Mouse (Mus musculus) C2C12 (cell line): Measurements from ENCODE around the gene Cped1. TPM values are rescaled to one million over a fixed set of nuclear protein-coding genes. Genes with fewer than 3 reads are reported as not detected.

ENCODE experiments used
- H3K27me3 ChIP-seq: one replicate; pipeline ENCODE4 v1.6.1; 2011; ENCODE audit not compliant: control insufficient read depth, insufficient read depth, insufficient read length
- H3K36me3 ChIP-seq: one replicate; pipeline ENCODE4 v1.6.1; 2011; ENCODE audit not compliant: control insufficient read depth, insufficient read depth
- H3K4me3 ChIP-seq: one replicate; pipeline ENCODE4 v1.5.1; 2011; ENCODE audit warnings: mild to moderate bottlenecking, control low read depth; ENCODE audit not compliant: poor library complexity, insufficient read depth, severe bottlenecking
- H3K79me2 ChIP-seq: one replicate; pipeline ENCODE4 v1.6.1; 2011; ENCODE audit not compliant: control insufficient read depth, insufficient read depth
- H3K79me3 ChIP-seq: one replicate; pipeline ENCODE4 v1.6.1; 2011; ENCODE audit warnings: low read depth, control low read depth
- H3ac ChIP-seq: one replicate; pipeline ENCODE3; 2011; ENCODE audit warnings: low read depth; ENCODE audit not compliant: control insufficient read depth, insufficient read length
- CEBPB ChIP-seq: IDR thresholded peaks from one replicate; pipeline ENCODE4 v1.6.1; 2011; ENCODE audit warnings: low read depth, mild to moderate bottlenecking, control low read depth, moderate library complexity
- CTCF ChIP-seq: IDR thresholded peaks from one replicate; pipeline ENCODE4 v1.5.1; 2011; ENCODE audit not compliant: control insufficient read depth, insufficient read depth, insufficient read length
- FOSL1 ChIP-seq: IDR thresholded peaks from one replicate; pipeline ENCODE4 v1.8.0; 2011; ENCODE audit warnings: mild to moderate bottlenecking, low read length; ENCODE audit not compliant: poor library complexity, insufficient read depth, severe bottlenecking
- MAX ChIP-seq: IDR thresholded peaks from one replicate; pipeline ENCODE4 v1.6.1; 2011; ENCODE audit warnings: mild to moderate bottlenecking, control low read depth
- MYOD1 ChIP-seq: IDR thresholded peaks from one replicate; pipeline ENCODE4 v1.6.1; 2011; ENCODE audit warnings: low read depth; ENCODE audit not compliant: control insufficient read depth, insufficient read length
- MYOG ChIP-seq: IDR thresholded peaks from one replicate; pipeline ENCODE4 v1.6.1; 2011; ENCODE audit not compliant: control insufficient read depth, insufficient read length; ENCODE audit errors: extremely low read depth
- USF1 ChIP-seq: IDR thresholded peaks from one replicate; pipeline ENCODE4 v1.6.1; 2011; ENCODE audit warnings: low read depth, mild to moderate bottlenecking, control low read depth, moderate library complexity
- polyA plus RNA-seq: library from polyadenylated mRNA; unstranded; fragments of >200 nt; fragmentation: generic; extraction: Trizol; gene quantifications from one replicate; pipeline ENCODE4 v1.2.1, GENCODE M21; 2012; ENCODE audit warnings: missing spikeins

Gene Cped1
- polyA plus RNA-seq, 1 experiment = 1.2 TPM

GRCm38 (mm10) chr6:22280217-22280861 lies 294.6 kb downstream of the Cped1 start:
- Histone ChIP-seq H3ac (no peak overlapping the region), H3K79me3 (no peaks in the 10 kb centered on the region), H3K4me3 (no peak overlapping the region), H3K36me3 (no peaks in the 10 kb centered on the region), H3K79me2 (no peaks in the 10 kb centered on the region), H3K27me3 (no peaks in the 10 kb centered on the region)
- TF ChIP-seq CEBPB = peak; percentile 84
- no peak for TF ChIP-seq CTCF
- TF ChIP-seq USF1 = peak; percentile 48
- TF ChIP-seq MYOD1 = peak; percentile 47
- peak; percentile 16 for TF ChIP-seq MAX

GRCm38 (mm10) chr6:22282405-22282804 lies 296.7 kb downstream of the Cped1 start:
- Histone ChIP-seq H3K27me3 (no peaks in the 10 kb centered on the region), H3K79me2 (no peaks in the 10 kb centered on the region), H3K79me3 (no peaks in the 10 kb centered on the region), H3K4me3 (no peak overlapping the region), H3ac (no peak overlapping the region), H3K36me3 (no peaks in the 10 kb centered on the region)
- TF ChIP-seq CTCF (no peak), CEBPB (no peak), FOSL1 (no peak), MAX (no peak), MYOG (no peak), USF1 (no peak), MYOD1 (no peak)

DNA sequence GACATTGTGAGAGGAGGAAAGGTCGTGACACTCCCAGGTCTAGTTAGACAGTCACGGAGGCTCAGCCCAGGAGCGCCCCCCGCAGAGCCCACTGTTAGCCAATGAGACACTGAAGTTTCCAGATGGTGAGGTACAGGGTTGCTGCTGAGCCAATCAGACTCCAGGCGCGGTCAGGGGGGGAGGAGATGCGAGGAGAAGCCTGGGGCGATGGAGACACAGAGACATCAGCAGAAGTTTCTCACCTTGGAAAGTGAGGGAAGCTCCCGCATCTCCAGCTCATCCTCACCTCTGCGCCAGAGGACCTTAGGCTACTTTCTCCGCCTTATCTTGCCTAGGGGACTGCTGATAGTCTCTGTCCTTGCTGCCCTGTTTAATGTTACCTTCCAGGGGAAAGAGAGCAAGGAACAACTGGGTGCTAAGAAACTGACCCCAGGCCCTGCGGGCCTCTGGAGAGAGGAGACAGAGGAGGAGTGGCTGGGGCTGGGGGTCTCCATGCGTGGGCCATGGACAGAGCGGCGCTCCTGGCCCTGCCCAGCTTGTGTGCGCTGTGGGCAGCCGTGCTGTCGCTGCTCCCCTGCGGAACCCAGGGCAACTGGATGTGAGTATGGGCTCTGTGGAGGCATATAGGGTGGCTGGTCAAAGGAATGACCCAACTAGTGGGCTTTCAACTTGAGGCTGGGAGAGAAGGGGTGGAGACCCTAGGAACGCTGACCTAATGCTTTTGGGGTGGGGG lies 302.5 kb downstream of the Cped1 start, which contains the start of gene Wnt16:
Gene Wnt16, plus strand, starts transcription at position 224 of the 733 bp plus-strand sequence.
- no peaks in the 10 kb centered on the region for H3K27me3 ChIP-seq

GRCm38 (mm10) chr6:22288737-22289460 lies 303.2 kb downstream of the Cped1 start:
- Histone ChIP-seq H3K79me2 (no peaks in the 10 kb centered on the region), H3K4me3 (no peak overlapping the region), H3K36me3 (no peaks in the 10 kb centered on the region), H3ac (no peak overlapping the region), H3K79me3 (no peaks in the 10 kb centered on the region), H3K27me3 (no peaks in the 10 kb centered on the region)
- TF ChIP-seq MYOD1 = no peak
- no peak for TF ChIP-seq USF1
- TF ChIP-seq CTCF = no peak
- TF ChIP-seq CEBPB = no peak
- no peak for TF ChIP-seq MAX
- TF ChIP-seq MYOG = no peak
- TF ChIP-seq FOSL1 = no peak

More for the DNA sequence above, 302.5 kb downstream of the Cped1 start, which contains the start of gene Wnt16:
- no peak within 1 kb of the TSS for H3ac ChIP-seq
- no peaks in the 10 kb centered on the region for H3K79me3 ChIP-seq
- TF ChIP-seq CEBPB = no peak
- no peak for TF ChIP-seq CTCF
- H3K36me3 ChIP-seq = no peaks in the 10 kb centered on the region
- H3K4me3 ChIP-seq = no peak within 1 kb of the TSS
- H3K79me2 ChIP-seq = no peaks in the 10 kb centered on the region

DNA sequence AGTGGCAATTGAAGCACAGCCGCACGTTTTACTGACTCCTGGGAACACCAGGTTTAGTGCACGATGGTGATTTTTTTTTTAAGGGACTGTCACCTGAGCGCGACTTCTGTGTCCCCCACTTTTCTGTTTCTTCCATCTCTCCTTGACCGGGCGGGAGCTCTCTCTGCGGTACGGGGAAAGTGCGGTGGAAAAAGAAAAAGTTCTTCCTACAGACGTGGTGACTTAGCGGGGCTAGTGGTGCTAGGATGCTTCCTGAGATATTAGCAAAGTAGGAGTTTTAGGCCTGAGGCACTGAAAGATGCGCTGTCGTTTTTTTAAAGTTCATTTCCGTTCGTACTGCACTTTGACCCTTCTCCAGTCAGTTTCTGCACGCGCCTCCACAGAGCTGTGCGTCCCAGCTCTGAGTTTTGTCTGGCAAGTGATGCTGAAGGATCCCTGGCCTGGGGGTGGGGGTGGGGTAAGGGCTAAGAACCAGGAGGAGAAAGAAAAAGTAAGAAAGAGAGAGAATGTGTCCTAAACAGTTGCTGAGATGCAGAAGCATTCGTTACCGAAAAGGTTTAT lies 303.8 kb downstream of the Cped1 start:
- Histone ChIP-seq H3K79me2 (no peaks in the 10 kb centered on the region), H3ac (no peak overlapping the region), H3K4me3 (no peak overlapping the region), H3K27me3 (no peaks in the 10 kb centered on the region), H3K36me3 (no peaks in the 10 kb centered on the region), H3K79me3 (no peaks in the 10 kb centered on the region)
- TF ChIP-seq USF1 = no peak
- no peak for TF ChIP-seq MYOG
